Mouse (Mus musculus) brain, embryonic 14.5 days (tissue): ENCODE results near the gene Cptp.

Experiments
- CTCF ChIP-seq: fragments of 200-500 bp; IDR thresholded peaks from 2 replicates; pipeline ENCODE4 v1.5.1; 2012; ENCODE audit warnings: inconsistent platforms, mild to moderate bottlenecking, moderate library complexity, borderline replicate concordance; ENCODE audit not compliant: insufficient read depth, insufficient read length; ENCODE audit errors: extremely low read depth
- POLR2A ChIP-seq: fragments of 200-500 bp; IDR thresholded peaks from 2 replicates; pipeline ENCODE4 v1.6.1; 2012; ENCODE audit warnings: mild to moderate bottlenecking, inconsistent platforms, borderline replicate concordance; ENCODE audit not compliant: poor library complexity, insufficient read depth, insufficient read length, severe bottlenecking; ENCODE audit errors: extremely low read depth

GRCm38 (mm10) chr4:155829866-155830265 lies 39.4 kb downstream of the Cptp start:
- TF ChIP-seq POLR2A, result no peak
- TF ChIP-seq CTCF, result no peak
